Mouse (Mus musculus): ENCODE measurements around the gene Mus81.

- TF ChIP-seq CTCF (IDR thresholded peaks at IDR 0.05) (no peak), EP300 (IDR thresholded peaks at IDR 0.05; ENCODE audit: insufficient read depth, low read depth, low read length) (no peak)
Observed at GRCm38 (mm10) chr19:5449673-5450072, 38.5 kb downstream of the Mus81 start.
